Mouse (Mus musculus) urinary bladder, adult 2 months (tissue): ENCODE data around the gene Cstad. TPM values are rescaled to one million over a fixed set of nuclear protein-coding genes. Genes with fewer than 3 reads are reported as not detected.
A peak's percentile ranks its signal among the peaks of the same experiment; 100 is the strongest.

ENCODE experiments used
- DNase-seq: peaks from one replicate; pipeline ENCODE4 v3.0.0; 2022; ENCODE audit warnings: low spot score
- polyA plus RNA-seq: library from polyadenylated mRNA; depleted of rRNA; stranded (reverse); fragments of >200 nt; gene quantifications from 2 replicates; pipeline ENCODE4 v1.2.3, GENCODE M21; 2012

Gene Cstad
- polyA plus RNA-seq, 1 experiment = 5.8 TPM

GRCm38 (mm10) chr2:30628374-30628773, 33.5 kb downstream of the Cstad start:
- DNase-seq = no peak

DNA sequence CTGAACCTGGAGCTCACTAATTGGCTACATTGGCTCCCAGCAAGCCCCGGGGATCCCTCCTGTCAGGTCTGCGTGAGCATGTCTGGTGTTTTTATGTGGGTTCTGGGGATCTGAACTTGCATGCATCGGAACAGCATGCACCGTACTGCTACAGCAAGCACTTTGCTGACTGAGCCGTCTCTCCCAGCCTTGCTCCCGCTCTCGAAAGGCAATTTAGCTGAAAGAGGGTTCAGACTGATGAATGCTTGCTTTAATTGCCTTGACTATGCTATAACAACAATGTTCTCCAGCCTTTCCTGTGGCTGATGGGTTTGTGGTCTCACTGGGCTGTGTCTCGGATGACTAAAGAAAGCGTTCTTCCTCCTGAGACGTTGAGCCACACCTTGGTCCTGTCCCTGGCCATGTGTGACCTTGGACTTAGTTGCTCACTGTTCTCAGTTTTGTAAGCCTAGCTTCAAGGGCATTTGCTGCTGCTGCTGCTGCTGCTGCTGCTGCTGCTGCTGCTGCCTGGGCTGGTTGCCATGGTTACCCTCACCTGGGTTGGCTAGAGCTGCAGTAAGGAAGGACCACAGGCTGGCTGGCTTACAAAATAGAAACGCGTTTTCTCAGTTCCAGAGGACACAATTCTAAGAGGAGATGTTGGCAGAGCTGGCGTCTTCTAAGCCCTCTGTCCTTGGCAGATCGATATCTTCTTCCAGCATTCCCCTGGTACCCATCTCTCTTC, 34.4 kb downstream of the Cstad start:
- DNase-seq = no peak

DNA sequence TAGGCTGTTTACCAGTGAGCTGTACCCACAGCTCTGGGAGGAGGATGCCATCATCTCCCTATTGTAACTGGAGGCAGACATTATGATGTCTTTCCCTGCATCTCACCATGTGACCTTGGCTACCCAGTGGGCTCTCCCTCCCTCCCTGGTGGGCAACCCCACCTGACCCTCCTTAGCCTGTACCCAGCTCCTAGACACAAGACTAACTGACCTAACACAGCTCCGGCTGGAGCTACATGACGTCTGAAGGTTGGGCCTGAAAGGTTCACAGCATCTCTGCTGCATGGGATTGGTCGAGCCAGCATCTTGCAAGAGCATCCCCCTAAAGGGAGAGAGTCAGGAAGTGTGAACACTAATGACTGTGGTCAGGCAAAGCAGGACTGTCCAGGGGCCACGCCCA, 35.0 kb downstream of the Cstad start:
- no peak for DNase-seq

GRCm38 (mm10) chr2:30636266-30636671, 41.4 kb downstream of the Cstad start:
- DNase-seq = no peak

- no peak for DNase-seq
Observed at GRCm38 (mm10) chr2:30637991-30638390, 43.2 kb downstream of the Cstad start.

DNA sequence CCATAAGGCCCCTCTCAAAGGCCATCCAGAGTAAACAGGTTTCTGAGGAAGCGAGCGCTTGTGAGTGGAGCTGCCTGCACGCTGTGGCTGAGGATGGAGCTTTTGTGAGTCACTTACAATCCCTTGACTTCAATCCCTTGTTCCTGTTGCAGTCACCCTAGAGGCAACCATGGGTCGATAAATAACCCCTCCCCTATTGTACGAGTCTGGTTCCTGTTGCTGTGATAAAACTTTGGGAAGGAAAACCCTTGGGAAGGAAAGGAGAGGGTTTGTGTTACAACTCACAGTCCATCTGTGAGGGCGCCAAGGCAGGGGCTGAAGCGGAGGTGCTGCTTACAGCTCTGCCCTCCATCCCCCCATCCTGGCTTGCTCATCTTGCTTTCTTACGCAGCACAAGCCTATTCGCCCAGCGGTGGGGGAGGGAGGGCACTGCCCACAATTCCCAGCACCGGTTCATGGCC, 45.2 kb downstream of the Cstad start:
- DNase-seq = no peak

- no peak for DNase-seq
Observed at GRCm38 (mm10) chr2:30642810-30643209, 48.0 kb downstream of the Cstad start.

DNA sequence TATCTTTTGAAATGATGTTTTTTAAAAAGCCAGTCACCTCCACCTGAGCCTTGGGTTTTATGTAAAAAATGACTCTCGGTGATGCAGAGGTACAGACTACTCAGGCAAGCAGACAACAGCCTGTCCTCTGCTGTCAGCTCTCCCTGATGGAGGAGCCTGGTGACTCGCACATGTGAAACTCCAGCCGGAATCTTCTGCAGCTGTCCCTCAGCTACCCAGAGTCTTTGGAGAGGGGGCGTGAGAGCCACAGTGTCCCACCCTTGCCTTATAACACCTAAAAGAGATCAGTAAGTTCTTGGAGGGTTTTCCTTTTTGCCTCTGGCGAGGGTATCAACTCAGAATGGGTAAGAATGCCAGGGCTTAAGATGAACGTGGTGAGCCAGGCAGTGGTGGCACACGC, 48.6 kb downstream of the Cstad start:
- DNase-seq = no peak

- no peak for DNase-seq
Observed at GRCm38 (mm10) chr2:30646833-30647232, 52.0 kb downstream of the Cstad start.

- DNase-seq = no peak
Observed at GRCm38 (mm10) chr2:30647303-30647881, 52.6 kb downstream of the Cstad start.

- DNase-seq = no peak
Observed at GRCm38 (mm10) chr2:30647882-30648494, 53.1 kb downstream of the Cstad start.

GRCm38 (mm10) chr2:30650249-30650648, 55.4 kb downstream of the Cstad start:
- no peak for DNase-seq

- DNase-seq = no peak
Observed at GRCm38 (mm10) chr2:30651831-30652230, 57.0 kb downstream of the Cstad start.

DNA sequence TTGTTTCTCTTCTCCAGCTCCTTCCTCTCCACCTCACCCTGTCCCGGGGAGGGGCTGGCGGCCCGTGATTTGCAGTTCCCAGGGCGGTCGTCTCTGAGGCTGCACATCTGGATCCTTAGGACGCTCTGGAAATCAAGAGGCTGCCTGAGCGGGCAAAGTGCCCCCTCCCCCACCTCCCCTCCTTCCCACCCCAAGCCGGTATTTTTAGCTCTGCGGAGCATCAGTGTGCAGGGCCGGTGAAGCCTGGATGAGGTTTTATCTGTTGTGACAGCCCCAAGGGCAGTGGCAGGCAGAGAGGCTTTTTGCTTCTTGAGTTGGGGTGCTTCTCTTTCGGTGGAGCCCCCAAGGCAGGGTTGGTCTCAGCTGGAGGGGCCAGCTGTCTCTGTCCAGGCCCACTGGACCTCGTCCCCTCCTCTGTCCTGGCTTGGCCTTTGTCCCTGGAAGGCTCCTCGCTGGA, 57.8 kb downstream of the Cstad start:
- DNase-seq = no peak

- no peak for DNase-seq
Observed at GRCm38 (mm10) chr2:30653046-30653445, 58.2 kb downstream of the Cstad start.

- DNase-seq = no peak
Observed at GRCm38 (mm10) chr2:30654158-30654557, 59.3 kb downstream of the Cstad start.

DNA sequence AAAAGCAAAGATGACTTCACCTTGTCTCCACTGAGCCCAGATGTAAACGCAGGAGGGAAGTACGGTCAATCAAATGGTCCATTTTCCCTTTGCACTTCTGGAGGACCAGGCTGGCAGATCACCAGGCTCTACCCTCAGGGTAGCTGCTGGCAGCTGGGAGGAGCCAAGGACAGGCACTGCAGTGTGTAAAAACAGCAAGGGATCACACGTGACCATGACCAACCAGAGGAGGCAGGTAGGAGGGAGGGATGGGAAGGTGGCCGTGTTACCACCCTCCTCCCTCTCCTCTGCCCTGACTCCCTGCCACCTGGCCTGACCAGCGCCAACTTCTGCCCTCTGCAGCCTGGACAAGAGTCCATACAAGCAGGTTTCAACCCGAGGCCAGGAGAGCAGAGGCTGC, 59.7 kb downstream of the Cstad start:
- no peak for DNase-seq

DNA sequence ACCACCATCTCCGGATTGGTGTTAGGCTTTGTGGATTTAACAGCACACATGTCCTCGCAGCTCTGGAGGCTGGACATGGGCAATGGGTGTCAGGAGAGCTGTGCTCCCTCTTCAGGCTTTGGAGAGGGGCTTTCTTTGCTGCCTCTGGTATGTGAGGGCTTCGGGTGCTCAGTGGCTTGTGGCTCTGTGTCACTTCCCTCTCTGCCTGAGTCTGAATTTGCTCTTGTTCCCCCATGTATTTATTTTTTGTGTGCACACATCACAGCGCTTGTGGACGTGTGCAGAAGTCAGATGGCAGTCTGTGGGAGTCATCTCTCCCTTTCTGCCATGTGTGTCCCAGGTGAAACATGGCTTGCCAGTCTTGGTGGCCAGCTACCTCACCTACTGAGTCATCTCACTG, 60.9 kb downstream of the Cstad start:
- DNase-seq = no peak

DNA sequence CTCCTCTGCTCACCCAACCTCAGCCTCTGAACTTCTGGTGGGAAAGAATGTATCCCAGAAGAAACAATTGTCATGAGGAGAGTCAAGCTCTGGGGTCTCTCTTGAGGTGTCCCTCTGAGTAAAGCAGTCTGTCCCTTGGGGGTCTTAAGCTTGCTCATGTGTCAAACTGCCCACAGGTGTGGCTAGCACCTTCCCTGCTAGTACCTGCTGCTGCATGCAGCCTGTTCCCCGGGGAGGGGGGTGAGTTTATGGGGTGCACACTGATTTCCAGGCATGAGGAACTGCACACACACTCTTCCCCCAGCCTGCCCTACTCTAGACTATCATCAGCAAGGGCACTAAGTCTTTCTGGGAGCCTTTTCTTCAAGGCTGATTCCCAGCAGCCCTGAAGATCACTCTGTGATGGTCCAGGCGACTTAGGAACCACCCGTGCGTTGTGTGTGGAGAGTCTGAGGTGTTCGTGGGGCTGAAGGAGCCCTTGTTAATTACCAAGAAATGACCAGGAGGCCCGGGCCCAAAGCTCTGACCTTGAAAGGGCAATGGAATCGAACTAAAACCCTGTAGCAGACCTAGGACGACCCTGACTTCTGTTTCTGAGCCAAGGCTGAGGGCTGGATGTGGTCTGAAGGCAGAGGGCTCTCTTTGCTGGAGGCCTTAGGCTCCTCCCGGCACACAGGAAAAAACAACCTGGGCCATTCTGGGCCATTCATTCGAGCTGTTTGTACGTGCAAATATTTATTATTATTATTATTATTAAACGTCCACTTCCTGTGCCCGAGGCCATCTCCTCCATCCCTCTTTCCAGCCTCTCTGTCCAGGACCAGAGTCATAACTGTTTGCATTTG, 62.1 kb downstream of the Cstad start:
- no peak for DNase-seq

DNA sequence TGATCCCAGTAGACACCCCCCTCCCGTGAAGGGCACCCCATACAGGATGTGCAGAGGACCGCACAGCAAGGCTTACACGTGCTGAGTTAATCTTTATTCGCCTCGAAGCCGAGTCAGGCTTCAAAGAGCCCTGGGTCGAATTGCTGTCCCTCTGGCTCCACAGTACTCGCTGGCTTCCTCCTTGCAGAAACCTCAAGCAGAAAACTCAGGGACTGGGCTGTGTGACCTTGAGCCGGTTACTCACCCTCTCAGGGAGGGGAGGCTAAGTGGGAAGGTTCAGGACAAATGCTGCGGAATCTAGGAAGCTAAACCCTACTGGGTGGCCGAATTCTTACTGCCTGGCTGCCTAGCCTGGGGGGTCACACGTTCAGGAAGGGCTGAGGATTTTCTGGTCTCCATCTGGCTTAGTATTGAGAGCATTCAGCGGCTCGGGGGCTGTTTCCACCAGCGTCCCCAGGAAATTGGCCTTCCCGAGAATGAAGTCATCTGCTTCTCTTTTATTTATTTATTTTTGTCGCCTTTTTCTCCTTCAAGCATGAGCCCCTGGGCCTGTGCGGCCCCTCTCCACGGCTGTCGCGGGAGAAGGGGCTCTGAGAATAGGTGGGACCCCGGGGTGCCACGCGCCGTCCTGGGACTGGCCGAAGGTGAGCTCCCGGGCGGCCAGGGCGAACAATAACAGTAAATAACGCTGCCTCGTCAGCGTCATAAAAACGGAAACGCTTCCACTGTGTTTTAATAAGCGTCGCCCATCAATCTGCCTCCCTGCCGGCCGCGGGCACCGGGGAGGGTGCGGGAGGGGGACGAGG, 63.0 kb downstream of the Cstad start:
- DNase-seq = peak; percentile 48

- DNase-seq = peak; percentile 99
Observed at GRCm38 (mm10) chr2:30658480-30658843, 63.6 kb downstream of the Cstad start.
